Comparison of ENCODE assay signal across 16 mouse cellular contexts in genomic region chr10:51453616-51454298, GRCm38 (mm10). TPM values are rescaled to one million over a fixed set of nuclear protein-coding genes. Genes with fewer than 3 reads are reported as not detected.
DNase-seq lines count a peak whose midpoint lies in the region; ATAC-seq and TF ChIP-seq lines count a peak whose summit lies in the region.
"Had no signal": no experiment of that assay in that cellular context is flagged by ENCODE, and none has a peak within 500 bp of the region (broad histone marks: within the 10 kb centered on the region; RNA-seq: fewer than 3 reads in every experiment).

No protein-coding gene starts in this region.

- H3K36me3 ChIP-seq in intestine, postnatal 0 days (ENCODE audit: control insufficient read depth, insufficient read depth): no peaks in the 10 kb centered on the region
- no peaks in the 10 kb centered on the region for H3K36me3 ChIP-seq in intestine, embryonic 16.5 days (ENCODE audit: control insufficient read depth, insufficient read depth, low read length)
- no peaks in the 10 kb centered on the region for H3K36me3 ChIP-seq in midbrain, embryonic 11.5 days (ENCODE audit: control insufficient read depth, insufficient read depth, low read length)
- H3K36me3 ChIP-seq in midbrain, embryonic 15.5 days (replicated peaks): no peaks in the 10 kb centered on the region
- H3K36me3 ChIP-seq in small intestine, adult 2 months (ENCODE audit: control insufficient read depth, insufficient read depth, low read length): no peaks in the 10 kb centered on the region
- H3K36me3 ChIP-seq: hindbrain, embryonic 12.5 days; limb, embryonic 10.5 days; midbrain, embryonic 13.5 days had no signal

- H3K27ac ChIP-seq in intestine, postnatal 0 days (ENCODE audit: low read depth, low read length): 0 out of 2 replicates have a peak overlapping the region, but pooled peaks have one; percentile 28
- H3K27ac ChIP-seq in intestine, embryonic 16.5 days (ENCODE audit: low read length): no peak overlapping the region
- H3K27ac ChIP-seq in midbrain, embryonic 11.5 days (ENCODE audit: low read depth, low read length): no peak overlapping the region
- H3K27ac ChIP-seq in midbrain, embryonic 15.5 days: no peak overlapping the region
- peak overlapping the region; percentile 80 for H3K27ac ChIP-seq in small intestine, adult 2 months (ENCODE audit: insufficient read depth, low read depth, low read length)
- H3K27ac ChIP-seq: forebrain, embryonic 13.5 days; hindbrain, embryonic 12.5 days; limb, embryonic 10.5 days; midbrain, embryonic 13.5 days had no signal

- TF ChIP-seq POLR2A in small intestine, adult 2 months (IDR thresholded peaks at IDR 0.05; ENCODE audit: low read depth, low read length): no peak

- WGBS in intestine, postnatal 0 days: 81% methylated on average over 1 of the region's 1 CpGs
- 89% methylated on average over 1 of the region's 1 CpGs for WGBS in intestine, embryonic 16.5 days
- WGBS in midbrain, embryonic 11.5 days: 75% methylated on average over 1 of the region's 1 CpGs
- WGBS in midbrain, embryonic 15.5 days: 73% methylated on average over 1 of the region's 1 CpGs
- WGBS in small intestine, adult 2 months: 71% methylated on average over 1 of the region's 1 CpGs

- no peak overlapping the region for H3K4me2 ChIP-seq in intestine, postnatal 0 days (replicated peaks; ENCODE audit: low read depth)
- no peak overlapping the region for H3K4me2 ChIP-seq in intestine, embryonic 16.5 days (ENCODE audit: low read depth, low read length)
- H3K4me2 ChIP-seq in midbrain, embryonic 11.5 days: no peak overlapping the region
- no peak overlapping the region for H3K4me2 ChIP-seq in midbrain, embryonic 15.5 days
- H3K4me2 ChIP-seq: forebrain, embryonic 13.5 days; hindbrain, embryonic 12.5 days; midbrain, embryonic 13.5 days had no signal

- no peaks in the 10 kb centered on the region for H3K9me3 ChIP-seq in intestine, postnatal 0 days (ENCODE audit: control insufficient read depth)
- H3K9me3 ChIP-seq in intestine, embryonic 16.5 days (ENCODE audit: control insufficient read depth, low read length): no peaks in the 10 kb centered on the region
- no peaks in the 10 kb centered on the region for H3K9me3 ChIP-seq in midbrain, embryonic 11.5 days (ENCODE audit: control insufficient read depth, low read length)
- no peaks in the 10 kb centered on the region for H3K9me3 ChIP-seq in midbrain, embryonic 15.5 days
- H3K9me3 ChIP-seq: forebrain, embryonic 13.5 days; hindbrain, embryonic 12.5 days; limb, embryonic 10.5 days; midbrain, embryonic 13.5 days had no signal

- H3K9ac ChIP-seq in intestine, postnatal 0 days (ENCODE audit: low read depth, low read length): no peak overlapping the region
- no peak overlapping the region for H3K9ac ChIP-seq in intestine, embryonic 16.5 days (ENCODE audit: low read depth, low read length)
- H3K9ac ChIP-seq in midbrain, embryonic 11.5 days (ENCODE audit: low read length): no peak overlapping the region
- H3K9ac ChIP-seq in midbrain, embryonic 15.5 days: no peak overlapping the region
- H3K9ac ChIP-seq: forebrain, embryonic 13.5 days; hindbrain, embryonic 12.5 days; midbrain, embryonic 13.5 days had no signal

- peak; percentile 40 for ATAC-seq in intestine, postnatal 0 days
- ATAC-seq in intestine, embryonic 16.5 days: no peak
- ATAC-seq in midbrain, embryonic 11.5 days (ENCODE audit: low FRiP score): no peak
- no peak for ATAC-seq in midbrain, embryonic 15.5 days (replicated peaks)
- ATAC-seq in inflammation-experienced regulatory T-cells, adult 6 months: peak; percentile 73
- ATAC-seq: forebrain, embryonic 13.5 days; midbrain, embryonic 13.5 days had no signal

- TF ChIP-seq CTCF in intestine, postnatal 0 days (IDR thresholded peaks at IDR 0.05; ENCODE audit: low read depth): no peak
- TF ChIP-seq CTCF in small intestine, adult 2 months (IDR thresholded peaks at IDR 0.05; ENCODE audit: extremely low read depth, insufficient read length, insufficient replicate concordance, low read depth, low read length): no peak

- no peaks in the 10 kb centered on the region for H3K4me1 ChIP-seq in intestine, postnatal 0 days (replicated peaks; ENCODE audit: control insufficient read depth, insufficient read depth, low read length)
- H3K4me1 ChIP-seq in intestine, embryonic 16.5 days (ENCODE audit: control insufficient read depth, insufficient read depth, low read length): no peaks in the 10 kb centered on the region
- H3K4me1 ChIP-seq in midbrain, embryonic 11.5 days (ENCODE audit: control insufficient read depth, insufficient read depth, low read length): no peaks in the 10 kb centered on the region
- no peaks in the 10 kb centered on the region for H3K4me1 ChIP-seq in midbrain, embryonic 15.5 days
- peaks cover 1% of the 10 kb centered on the region; the same call in 1 of the 2 replicates for H3K4me1 ChIP-seq in small intestine, adult 2 months (ENCODE audit: control insufficient read depth, insufficient read depth, insufficient read length, low read length)
- H3K4me1 ChIP-seq: forebrain, embryonic 13.5 days; hindbrain, embryonic 12.5 days; limb, embryonic 10.5 days; midbrain, embryonic 13.5 days had no signal

- H3K27me3 ChIP-seq in intestine, postnatal 0 days (replicated peaks; ENCODE audit: control insufficient read depth, insufficient read depth, low read length): no peaks in the 10 kb centered on the region
- H3K27me3 ChIP-seq in intestine, embryonic 16.5 days (replicated peaks; ENCODE audit: control insufficient read depth, insufficient read depth, low read length): no peaks in the 10 kb centered on the region
- no peaks in the 10 kb centered on the region for H3K27me3 ChIP-seq in midbrain, embryonic 11.5 days (ENCODE audit: control insufficient read depth, insufficient read depth, low read length)
- no peaks in the 10 kb centered on the region for H3K27me3 ChIP-seq in midbrain, embryonic 15.5 days (replicated peaks)
- no peaks in the 10 kb centered on the region; the same call in 1 of the 2 replicates for H3K27me3 ChIP-seq in small intestine, adult 2 months (ENCODE audit: control insufficient read depth, insufficient read depth, low read length)
- H3K27me3 ChIP-seq: forebrain, embryonic 13.5 days; hindbrain, embryonic 12.5 days; midbrain, embryonic 13.5 days had no signal

- peak; percentile 77 for DNase-seq in midbrain, embryonic 11.5 days (ENCODE audit: low spot score, missing footprints)
- no peak for DNase-seq in retina, postnatal 1 day
- DNase-seq in cerebellum, adult 8-10 months: no peak
- DNase-seq: embryo, embryonic 11 days; gastrocnemius, postnatal 36 days; kidney, postnatal 14 days had no signal

- H3K4me3 ChIP-seq in intestine, postnatal 0 days (ENCODE audit: low read depth, low read length): no peak overlapping the region
- H3K4me3 ChIP-seq in intestine, embryonic 16.5 days (ENCODE audit: low read length): no peak overlapping the region
- H3K4me3 ChIP-seq in midbrain, embryonic 11.5 days (ENCODE audit: low read depth, low read length): no peak overlapping the region
- H3K4me3 ChIP-seq in midbrain, embryonic 15.5 days: no peak overlapping the region
- H3K4me3 ChIP-seq in small intestine, adult 2 months (ENCODE audit: low read depth, low read length): no peak overlapping the region
- H3K4me3 ChIP-seq: forebrain, embryonic 13.5 days; hindbrain, embryonic 12.5 days; limb, embryonic 10.5 days; midbrain, embryonic 13.5 days had no signal

RNA-seq across cellular contexts. Expression of gene Gm49339, which starts 26.7 kb away (rescaled TPM):
- 0.13 and 0.65 TPM in 2 replicates for polyA plus RNA-seq in intestine, postnatal 0 days (2015; fragmentation: Nextera tagmentation; extraction: Ambion mirVana)
- 0.72 TPM in 1 of 2 replicates, not detected in the other for polyA plus RNA-seq in intestine, embryonic 16.5 days (2015; fragmentation: Nextera tagmentation; extraction: Ambion mirVana)
- polyA plus RNA-seq in midbrain, embryonic 11.5 days (2014; fragmentation: Nextera tagmentation; extraction: Ambion mirVana): not detected in 2 replicates
- 0.21 TPM in 1 of 2 replicates, not detected in the other for polyA plus RNA-seq in midbrain, embryonic 15.5 days (2015; fragmentation: Nextera tagmentation; extraction: Ambion mirVana)
- polyA plus RNA-seq in inflammation-experienced regulatory T-cells, adult 6 months (2017; shearing (Covaris generic)): 100 to 1,000 TPM in 1 of 3 experiments, 10 to 100 TPM in 2; 40.2 to 251 (median 48.3) TPM
- 1.2 and 1.6 TPM in 2 replicates for polyA plus RNA-seq in small intestine, adult 2 months (2012; rRNA removed)
- polyA plus RNA-seq: forebrain, embryonic 13.5 days; hindbrain, embryonic 12.5 days; midbrain, embryonic 13.5 days; stomach, embryonic 14.5 days had no signal

RNA-seq across cellular contexts. Expression of gene Lilr4b, which starts 26.7 kb away (rescaled TPM):
- 1.2 and 1.5 TPM in 2 replicates for polyA plus RNA-seq in intestine, postnatal 0 days (2015; fragmentation: Nextera tagmentation; extraction: Ambion mirVana)
- 0.70 and 0.98 TPM in 2 replicates for polyA plus RNA-seq in intestine, embryonic 16.5 days (2015; fragmentation: Nextera tagmentation; extraction: Ambion mirVana)
- polyA plus RNA-seq in midbrain, embryonic 11.5 days (2014; fragmentation: Nextera tagmentation; extraction: Ambion mirVana): 0.16 TPM in 1 of 2 replicates, not detected in the other
- polyA plus RNA-seq in midbrain, embryonic 15.5 days (2015; fragmentation: Nextera tagmentation; extraction: Ambion mirVana): 0.30 and 0.57 TPM in 2 replicates
- 100 to 1,000 TPM in 1 of 3 experiments, 10 to 100 TPM in 2; 63.4 to 328 (median 78.7) TPM for polyA plus RNA-seq in inflammation-experienced regulatory T-cells, adult 6 months (2017; shearing (Covaris generic))
- 0.57 and 1.1 TPM in 2 replicates for polyA plus RNA-seq in small intestine, adult 2 months (2012; rRNA removed)
- polyA plus RNA-seq: forebrain, embryonic 13.5 days; hindbrain, embryonic 12.5 days had no signal

RNA-seq across cellular contexts. Expression of gene Lilrb4a, which starts 37.0 kb away (rescaled TPM):
- 1.4 and 2.2 TPM in 2 replicates for polyA plus RNA-seq in intestine, postnatal 0 days (2015; fragmentation: Nextera tagmentation; extraction: Ambion mirVana)
- 1.6 and 2.3 TPM in 2 replicates for polyA plus RNA-seq in intestine, embryonic 16.5 days (2015; fragmentation: Nextera tagmentation; extraction: Ambion mirVana)
- polyA plus RNA-seq in midbrain, embryonic 11.5 days (2014; fragmentation: Nextera tagmentation; extraction: Ambion mirVana): 1.0 and 1.2 TPM in 2 replicates
- 0.21 and 1.3 TPM in 2 replicates for polyA plus RNA-seq in midbrain, embryonic 15.5 days (2015; fragmentation: Nextera tagmentation; extraction: Ambion mirVana)
- polyA plus RNA-seq in inflammation-experienced regulatory T-cells, adult 6 months (2017; shearing (Covaris generic)): 100 to 1,000 TPM in 2 of 3 experiments, 10 to 100 TPM in 1; 81.6 to 259 (median 106) TPM
- polyA plus RNA-seq in small intestine, adult 2 months (2012; rRNA removed): 0.55 and 0.77 TPM in 2 replicates

Comparison
In these comparisons a context has a peak if more than half of its experiments do, and no peak if none do; other contexts are left out.
1. ATAC-seq: peak in intestine, postnatal 0 days (single experiment) and inflammation-experienced regulatory T-cells, adult 6 months (single experiment); none in intestine, embryonic 16.5 days (single experiment), midbrain, embryonic 11.5 days (single experiment) and midbrain, embryonic 15.5 days (single experiment).
2. H3K27ac ChIP-seq: peak in intestine, postnatal 0 days (single experiment) and small intestine, adult 2 months (single experiment); none in intestine, embryonic 16.5 days (single experiment), midbrain, embryonic 11.5 days (single experiment) and midbrain, embryonic 15.5 days (single experiment).
3. RNA of gene Gm49339, which starts 26.7 kb away (polyA plus RNA-seq): 40.2 to 251 TPM in inflammation-experienced regulatory T-cells, adult 6 months; 1.2 to 1.6 TPM in small intestine, adult 2 months, 0.13 to 0.65 TPM in intestine, postnatal 0 days, 0.21 TPM in midbrain, embryonic 15.5 days, 0.72 TPM in intestine, embryonic 16.5 days and not detected in midbrain, embryonic 11.5 days; every median in the first group is over 10 times any median in the second.
4. RNA of gene Lilr4b, which starts 26.7 kb away (polyA plus RNA-seq): 63.4 to 328 TPM in inflammation-experienced regulatory T-cells, adult 6 months; 1.2 to 1.5 TPM in intestine, postnatal 0 days, 0.70 to 0.98 TPM in intestine, embryonic 16.5 days, 0.57 to 1.1 TPM in small intestine, adult 2 months, 0.30 to 0.57 TPM in midbrain, embryonic 15.5 days and 0.16 TPM in midbrain, embryonic 11.5 days; every median in the first group is over 10 times any median in the second.
5. RNA of gene Lilrb4a, which starts 37.0 kb away (polyA plus RNA-seq): 81.6 to 259 TPM in inflammation-experienced regulatory T-cells, adult 6 months; 1.6 to 2.3 TPM in intestine, embryonic 16.5 days, 1.4 to 2.2 TPM in intestine, postnatal 0 days, 1.0 to 1.2 TPM in midbrain, embryonic 11.5 days, 0.55 to 0.77 TPM in small intestine, adult 2 months and 0.21 to 1.3 TPM in midbrain, embryonic 15.5 days; every median in the first group is over 10 times any median in the second.